Mouse (Mus musculus): ENCODE results near the gene Rictor. TPM values are rescaled to one million over a fixed set of nuclear protein-coding genes. Genes with fewer than 3 reads are reported as not detected.

The Rictor gene
- polyA plus RNA-seq, 1 experiment from 2014 or later: 33.0 TPM

DNA sequence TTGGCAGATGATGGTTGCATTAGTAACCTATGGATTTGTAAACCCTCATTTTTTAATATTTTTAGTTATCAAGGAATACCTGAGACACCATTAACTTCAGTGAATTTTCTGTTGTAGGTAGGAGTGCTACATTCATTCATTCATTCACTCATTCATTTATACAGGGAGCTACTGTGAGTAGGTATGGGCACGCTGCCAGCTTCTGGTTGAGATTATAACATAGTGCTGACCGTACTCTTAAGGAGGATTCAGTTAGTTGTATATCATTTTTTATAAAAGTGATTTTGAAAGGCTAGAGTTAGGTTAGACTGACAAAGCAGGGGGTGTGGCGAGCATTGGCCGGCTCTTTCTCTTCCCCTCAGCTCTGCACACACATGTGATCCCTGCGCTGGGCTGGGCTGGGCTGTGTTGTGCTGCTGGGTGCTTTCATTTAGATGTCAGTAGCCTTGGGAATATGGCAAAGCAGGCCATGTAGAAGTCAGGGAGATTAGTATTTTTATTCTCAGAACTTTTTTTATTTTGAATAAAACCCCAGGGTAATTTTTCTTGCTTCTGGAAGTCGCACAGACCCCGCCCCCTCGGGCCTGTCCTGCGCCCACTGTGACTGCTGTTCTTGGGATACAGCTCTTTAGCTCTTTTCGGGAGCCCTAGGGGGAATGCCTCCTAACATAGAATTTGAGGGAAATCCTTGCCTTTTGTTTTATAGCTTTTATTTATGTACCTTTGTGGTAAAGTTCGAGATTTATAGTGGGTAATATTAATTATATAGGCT, 14.4 kb downstream of the Rictor start:
- H3K4me3 ChIP-seq (ENCODE audit: low read length): no peak overlapping the region
- H3K4me1 ChIP-seq (ENCODE audit: control insufficient read depth, insufficient read depth, low read length): peaks cover 14% of the 10 kb centered on the region
- no peaks in the 10 kb centered on the region for H3K27me3 ChIP-seq (ENCODE audit: control insufficient read depth, insufficient read depth, low read length)
- 80% methylated on average over 11 of the region's 11 CpGs for WGBS
- H3K4me2 ChIP-seq (ENCODE audit: low read depth, low read length): no peak overlapping the region
- H3K27ac ChIP-seq (ENCODE audit: low read length): no peak overlapping the region
- no peaks in the 10 kb centered on the region for H3K9me3 ChIP-seq (replicated peaks; ENCODE audit: control insufficient read depth, low read length)
- ATAC-seq (replicated peaks; ENCODE audit: extremely low read depth, insufficient read depth, low FRiP score): no peak
- H3K9ac ChIP-seq (ENCODE audit: low read length): no peak overlapping the region
- peaks cover 6% of the 10 kb centered on the region; the same call in 1 of the 2 replicates for H3K36me3 ChIP-seq (ENCODE audit: control insufficient read depth, insufficient read depth)

DNA sequence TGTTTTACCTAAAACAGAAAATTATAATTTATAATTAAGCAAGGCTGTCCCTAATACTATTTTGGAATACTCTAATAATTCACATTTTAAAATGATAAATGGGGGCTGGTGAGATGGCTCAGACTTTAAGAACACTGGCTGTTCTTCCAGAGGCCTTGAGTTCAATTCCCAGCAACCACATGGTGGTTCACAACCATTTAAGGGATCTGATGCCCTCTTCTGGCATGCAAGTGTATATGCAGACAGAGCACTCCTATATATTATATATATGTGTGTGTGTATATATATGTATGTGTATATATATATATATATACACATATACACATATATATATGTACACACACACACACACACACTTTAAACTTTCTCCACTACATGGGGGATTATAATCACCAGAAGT, 15.2 kb downstream of the Rictor start:
- Histone ChIP-seq H3K9ac (ENCODE audit: low read length) (no peak overlapping the region), H3K27ac (ENCODE audit: low read length) (no peak overlapping the region), H3K4me1 (ENCODE audit: control insufficient read depth, insufficient read depth, low read length) (peaks cover 14% of the 10 kb centered on the region), H3K4me3 (ENCODE audit: low read length) (no peak overlapping the region), H3K4me2 (ENCODE audit: low read depth, low read length) (no peak overlapping the region), H3K36me3 (ENCODE audit: control insufficient read depth, insufficient read depth) (peaks cover 6% of the 10 kb centered on the region; the same call in 1 of the 2 replicates), H3K9me3 (replicated peaks; ENCODE audit: control insufficient read depth, low read length) (no peaks in the 10 kb centered on the region), H3K27me3 (ENCODE audit: control insufficient read depth, insufficient read depth, low read length) (no peaks in the 10 kb centered on the region)
- ATAC-seq (replicated peaks; ENCODE audit: extremely low read depth, insufficient read depth, low FRiP score): no peak

DNA sequence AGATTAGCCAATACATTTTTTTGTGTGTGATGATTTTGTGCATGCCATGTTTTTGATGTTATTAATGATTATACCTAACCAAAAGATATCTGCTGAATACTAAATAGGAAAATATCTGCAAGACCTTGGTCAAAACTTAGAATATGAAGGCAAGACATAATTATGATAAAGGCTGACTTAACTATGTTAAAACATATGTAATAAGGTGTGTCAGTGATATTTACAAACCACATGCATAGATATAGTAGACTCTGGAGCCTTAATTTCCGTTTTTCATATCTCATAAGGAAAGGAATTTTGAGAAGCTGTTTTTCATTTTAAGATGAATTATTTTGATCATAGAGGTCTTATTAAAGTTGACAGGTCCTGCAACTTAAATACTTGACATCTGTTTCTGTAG, 16.3 kb downstream of the Rictor start:
- Histone ChIP-seq H3K4me2 (ENCODE audit: low read depth, low read length) (no peak overlapping the region), H3K9me3 (replicated peaks; ENCODE audit: control insufficient read depth, low read length) (no peaks in the 10 kb centered on the region), H3K4me3 (ENCODE audit: low read length) (no peak overlapping the region), H3K9ac (ENCODE audit: low read length) (no peak overlapping the region), H3K27me3 (ENCODE audit: control insufficient read depth, insufficient read depth, low read length) (no peaks in the 10 kb centered on the region), H3K4me1 (ENCODE audit: control insufficient read depth, insufficient read depth, low read length) (peaks cover 9% of the 10 kb centered on the region), H3K36me3 (ENCODE audit: control insufficient read depth, insufficient read depth) (peaks cover 6% of the 10 kb centered on the region; the same call in 1 of the 2 replicates), H3K27ac (ENCODE audit: low read length) (no peak overlapping the region)
- ATAC-seq (replicated peaks; ENCODE audit: extremely low read depth, insufficient read depth, low FRiP score): no peak
- WGBS: 58% methylated on average over 1 of the region's 1 CpGs

DNA sequence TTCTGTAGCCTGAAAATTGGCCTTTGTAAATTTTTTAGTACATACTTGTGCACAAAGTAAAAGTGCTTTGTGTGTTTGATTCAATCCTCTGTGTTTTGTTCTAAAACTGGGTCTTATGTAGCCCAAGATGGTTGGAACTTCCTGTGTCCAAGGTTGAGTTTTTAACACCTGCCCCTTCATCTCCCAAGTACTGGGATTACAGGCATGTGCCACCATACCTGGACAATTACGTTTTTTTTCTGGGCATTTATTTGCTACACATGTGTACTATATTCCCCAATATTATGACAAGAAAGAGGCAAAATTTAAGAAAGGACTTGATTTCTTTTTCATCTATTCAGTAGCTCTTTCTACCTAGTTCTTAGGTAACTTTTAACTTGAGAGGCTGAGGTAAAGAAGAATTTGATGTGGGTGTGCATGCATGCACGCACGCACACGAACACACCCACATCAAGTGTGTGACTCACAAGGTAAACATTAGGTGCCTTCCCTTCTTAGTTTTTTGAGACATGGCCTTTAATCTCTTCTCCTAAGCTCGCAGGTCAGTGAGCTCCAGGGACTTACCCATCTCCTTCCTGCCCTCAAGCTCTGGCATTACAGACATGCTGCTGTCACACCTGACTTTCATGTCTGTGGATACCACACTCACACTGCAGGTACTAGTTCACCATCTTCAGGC, 18.1 kb downstream of the Rictor start:
- Histone ChIP-seq H3K4me3 (ENCODE audit: low read length) (no peak overlapping the region), H3K4me1 (ENCODE audit: control insufficient read depth, insufficient read depth, low read length) (peaks cover 9% of the 10 kb centered on the region), H3K9ac (ENCODE audit: low read length) (no peak overlapping the region), H3K36me3 (ENCODE audit: control insufficient read depth, insufficient read depth) (no peaks in the 10 kb centered on the region), H3K27ac (ENCODE audit: low read length) (no peak overlapping the region), H3K27me3 (ENCODE audit: control insufficient read depth, insufficient read depth, low read length) (no peaks in the 10 kb centered on the region), H3K9me3 (replicated peaks; ENCODE audit: control insufficient read depth, low read length) (no peaks in the 10 kb centered on the region), H3K4me2 (ENCODE audit: low read depth, low read length) (no peak overlapping the region)
- no peak for ATAC-seq (replicated peaks; ENCODE audit: extremely low read depth, insufficient read depth, low FRiP score)
- 73% methylated on average over 5 of the region's 5 CpGs for WGBS

DNA sequence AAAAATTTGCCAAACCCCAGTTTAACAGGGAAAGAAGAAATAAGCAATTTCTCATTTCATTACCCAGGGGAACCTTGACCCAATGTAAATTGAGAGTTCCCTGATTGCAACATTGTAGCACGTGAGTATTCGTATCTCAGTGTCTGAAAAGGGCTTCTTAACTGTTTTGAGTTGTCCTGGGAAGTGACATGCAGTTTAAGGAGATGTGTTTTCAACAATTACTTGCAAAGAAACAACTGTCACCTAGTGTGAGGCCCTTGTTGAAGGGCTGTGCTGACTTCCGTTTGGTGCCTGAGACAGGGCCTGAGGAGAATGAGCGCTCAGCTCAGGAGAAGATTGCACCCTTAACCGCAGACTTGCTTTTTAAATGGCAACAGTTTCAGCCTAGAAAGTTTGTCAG, 24.9 kb downstream of the Rictor start:
- Histone ChIP-seq H3K4me1 (ENCODE audit: control insufficient read depth, insufficient read depth, low read length) (peaks cover 6% of the 10 kb centered on the region; the same call in 1 of the 2 replicates), H3K4me2 (ENCODE audit: low read depth, low read length) (no peak overlapping the region), H3K9ac (ENCODE audit: low read length) (no peak overlapping the region), H3K4me3 (ENCODE audit: low read length) (no peak overlapping the region), H3K27me3 (ENCODE audit: control insufficient read depth, insufficient read depth, low read length) (no peaks in the 10 kb centered on the region), H3K27ac (ENCODE audit: low read length) (no peak overlapping the region; the same call in 1 of the 2 replicates), H3K36me3 (ENCODE audit: control insufficient read depth, insufficient read depth) (no peaks in the 10 kb centered on the region), H3K9me3 (replicated peaks; ENCODE audit: control insufficient read depth, low read length) (no peaks in the 10 kb centered on the region)
- WGBS: 71% methylated on average over 5 of the region's 5 CpGs
- ATAC-seq (replicated peaks; ENCODE audit: extremely low read depth, insufficient read depth, low FRiP score): no peak

DNA sequence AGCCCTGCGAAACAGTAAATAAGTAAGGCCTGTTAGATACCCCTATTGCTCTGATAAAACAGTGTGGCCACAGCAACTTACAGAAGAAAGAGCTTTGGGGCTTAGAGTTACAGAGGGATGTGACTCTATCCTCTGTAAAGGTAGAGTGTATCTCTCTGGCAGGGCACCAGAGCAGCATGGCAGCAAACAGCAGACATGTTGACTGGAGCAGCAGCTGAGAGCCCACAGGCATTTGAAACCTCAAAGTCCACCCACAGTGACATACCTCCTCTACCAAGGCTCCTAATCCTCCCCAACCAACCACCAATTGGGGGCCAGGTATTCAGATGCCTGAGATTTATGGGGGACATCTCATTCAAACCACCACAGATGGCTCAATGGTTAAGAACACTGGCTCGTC, 31.0 kb downstream of the Rictor start:
- peaks cover 8% of the 10 kb centered on the region for H3K36me3 ChIP-seq (ENCODE audit: control insufficient read depth, insufficient read depth)
- H3K27ac ChIP-seq (ENCODE audit: low read length): no peak overlapping the region
- no peak overlapping the region for H3K4me3 ChIP-seq (ENCODE audit: low read length)
- no peaks in the 10 kb centered on the region for H3K9me3 ChIP-seq (replicated peaks; ENCODE audit: control insufficient read depth, low read length)
- no peak overlapping the region for H3K4me2 ChIP-seq (ENCODE audit: low read depth, low read length)
- ATAC-seq (replicated peaks; ENCODE audit: extremely low read depth, insufficient read depth, low FRiP score): no peak
- H3K9ac ChIP-seq (ENCODE audit: low read length): no peak overlapping the region
- WGBS: 93% methylated on average over 2 of the region's 2 CpGs
- H3K4me1 ChIP-seq (ENCODE audit: control insufficient read depth, insufficient read depth, low read length): peaks cover 18% of the 10 kb centered on the region
- no peaks in the 10 kb centered on the region for H3K27me3 ChIP-seq (ENCODE audit: control insufficient read depth, insufficient read depth, low read length)

DNA sequence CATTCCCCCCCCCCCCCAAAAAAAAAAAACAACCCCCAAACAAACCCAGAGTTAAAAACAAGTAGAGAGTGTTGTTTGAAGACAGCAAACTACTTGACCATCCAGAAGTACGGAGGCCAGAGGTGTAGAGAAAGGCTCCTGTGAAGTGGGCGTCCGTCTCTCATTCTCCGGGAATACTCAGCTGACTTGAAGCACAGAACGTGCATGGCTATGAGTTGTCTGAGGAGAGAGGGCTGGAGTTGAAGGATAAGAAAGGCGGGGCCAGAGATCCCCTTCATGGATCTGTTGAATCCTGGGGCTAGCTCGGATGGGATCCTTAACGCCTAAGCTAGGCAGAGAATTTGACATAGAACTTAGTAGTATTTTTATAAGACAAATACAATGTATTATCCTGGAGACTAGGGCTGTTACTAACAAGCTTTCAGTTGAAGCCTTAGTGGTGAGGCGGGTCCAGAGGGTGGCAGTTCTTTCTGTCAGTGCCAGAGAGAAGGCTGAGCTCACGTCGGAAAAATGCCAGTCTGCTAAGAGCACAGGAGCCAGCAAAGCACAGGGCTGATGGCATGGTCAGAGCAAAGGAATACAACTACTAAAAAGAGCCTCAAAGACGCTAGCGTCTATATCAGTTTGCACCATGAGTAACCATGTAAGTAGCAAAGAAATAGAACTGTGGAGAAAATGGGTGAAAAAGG, 34.3 kb downstream of the Rictor start:
- H3K27me3 ChIP-seq (ENCODE audit: control insufficient read depth, insufficient read depth, low read length): no peaks in the 10 kb centered on the region
- H3K4me3 ChIP-seq (ENCODE audit: low read length): peak overlapping the region; percentile 6
- H3K36me3 ChIP-seq (ENCODE audit: control insufficient read depth, insufficient read depth): peaks cover 8% of the 10 kb centered on the region
- 33% methylated on average over 13 of the region's 13 CpGs for WGBS
- H3K27ac ChIP-seq (ENCODE audit: low read length): peak overlapping the region; percentile 73
- H3K4me1 ChIP-seq (ENCODE audit: control insufficient read depth, insufficient read depth, low read length): peaks cover 15% of the 10 kb centered on the region
- H3K9me3 ChIP-seq (replicated peaks; ENCODE audit: control insufficient read depth, low read length): no peaks in the 10 kb centered on the region
- H3K9ac ChIP-seq (ENCODE audit: low read length): peak overlapping the region; percentile 12; the same call in 1 of the 2 replicates
- H3K4me2 ChIP-seq (ENCODE audit: low read depth, low read length): peak overlapping the region; percentile 52
- ATAC-seq (replicated peaks; ENCODE audit: extremely low read depth, insufficient read depth, low FRiP score): peak; percentile 90

DNA sequence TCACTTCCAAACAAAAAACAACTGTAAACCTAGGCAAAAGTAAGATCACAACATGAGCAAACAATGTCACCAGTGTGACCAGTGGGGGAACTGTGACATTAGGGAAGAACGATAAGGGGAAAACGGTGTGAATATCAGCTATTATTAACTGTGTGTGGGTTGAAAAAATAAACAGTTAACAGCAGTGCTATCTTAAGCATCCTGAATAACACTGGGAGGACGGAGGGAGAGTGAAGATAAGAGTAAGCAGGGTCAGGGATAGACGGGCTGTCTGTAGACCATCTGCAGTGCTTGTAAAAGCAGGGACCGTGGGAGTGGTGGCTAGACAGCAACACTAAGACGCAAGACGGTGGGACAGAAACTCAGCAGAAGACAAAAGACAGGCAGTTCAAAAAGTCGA, 35.5 kb downstream of the Rictor start:
- peak; percentile 58; the same call in 1 of the 2 replicates for ATAC-seq (replicated peaks; ENCODE audit: extremely low read depth, insufficient read depth, low FRiP score)
- Histone ChIP-seq H3K4me3 (ENCODE audit: low read length) (no peak overlapping the region), H3K4me1 (ENCODE audit: control insufficient read depth, insufficient read depth, low read length) (peaks cover 15% of the 10 kb centered on the region), H3K36me3 (ENCODE audit: control insufficient read depth, insufficient read depth) (peaks cover 8% of the 10 kb centered on the region), H3K27me3 (ENCODE audit: control insufficient read depth, insufficient read depth, low read length) (no peaks in the 10 kb centered on the region), H3K4me2 (ENCODE audit: low read depth, low read length) (peak overlapping the region; percentile 7; the same call in 1 of the 2 replicates), H3K9me3 (replicated peaks; ENCODE audit: control insufficient read depth, low read length) (no peaks in the 10 kb centered on the region), H3K27ac (ENCODE audit: low read length) (no peak overlapping the region; the same call in 1 of the 2 replicates), H3K9ac (ENCODE audit: low read length) (no peak overlapping the region)
- WGBS: 13% methylated on average over 8 of the region's 8 CpGs
